Mouse (Mus musculus) heart, postnatal 0 days (tissue): ENCODE measurements around the gene Nkain2. TPM values are rescaled to one million over a fixed set of nuclear protein-coding genes. Genes with fewer than 3 reads are reported as not detected.

ENCODE experiments used
- ATAC-seq: fragments of 200-750 bp; cut with Nextera tagmentation; 2 replicates; pipeline ENCODE4 v1.8.0; 2017; ENCODE audit warnings: low read depth, moderate number of reproducible peaks, moderate library complexity; ENCODE audit not compliant: insufficient read depth
- DNase-seq: peaks from one replicate; pipeline ENCODE4 v3.0.0-alpha.2; 2016; ENCODE audit warnings: low spot score
- H3K27ac ChIP-seq: fragments of 300-500 bp; sonication (generic); 2 replicates; pipeline ENCODE4 v1.5.1; 2014; ENCODE audit warnings: low read depth, mild to moderate bottlenecking
- H3K27me3 ChIP-seq: fragments of 300-500 bp; sonication (generic); 2 replicates; pipeline ENCODE4 v1.6.1; 2014; ENCODE audit warnings: low read length, mixed read lengths; ENCODE audit not compliant: control insufficient read depth, insufficient read depth
- H3K36me3 ChIP-seq: fragments of 300-500 bp; sonication (generic); replicated peaks from 2 replicates; pipeline ENCODE4 v1.6.1; 2014; ENCODE audit warnings: low read length, mixed read lengths; ENCODE audit not compliant: control insufficient read depth, insufficient read depth
- H3K4me1 ChIP-seq: fragments of 300-500 bp; sonication (generic); 2 replicates; pipeline ENCODE4 v1.6.1; 2014; ENCODE audit warnings: antibody characterized with exemption; ENCODE audit not compliant: control insufficient read depth, insufficient read depth
- H3K4me2 ChIP-seq: fragments of 300-500 bp; sonication (generic); 2 replicates; pipeline ENCODE4 v1.6.1; 2014; ENCODE audit warnings: low read depth, mild to moderate bottlenecking, low read length, moderate library complexity
- H3K4me3 ChIP-seq: fragments of 300-500 bp; sonication (generic); 2 replicates; pipeline ENCODE4 v1.5.1; 2014; ENCODE audit warnings: low read depth, low read length
- H3K9ac ChIP-seq: fragments of 300-500 bp; sonication (generic); replicated peaks from 2 replicates; pipeline ENCODE4 v1.6.1; 2014; ENCODE audit warnings: low read depth, low read length, mixed read lengths
- H3K9me3 ChIP-seq: fragments of 300-500 bp; sonication (generic); replicated peaks from 2 replicates; pipeline ENCODE4 v1.6.1; 2016; ENCODE audit warnings: low read length; ENCODE audit not compliant: control insufficient read depth
- CTCF ChIP-seq: IDR thresholded peaks from 2 replicates; pipeline ENCODE4 v1.5.1; 2016; ENCODE audit warnings: antibody characterized with exemption, control low read depth, low read depth
- EP300 ChIP-seq: IDR thresholded peaks from 2 replicates; pipeline ENCODE4 v1.6.1; 2016; ENCODE audit warnings: antibody characterized with exemption, low read depth
- WGBS: fragments of 180-500 bp; shearing (Covaris S2); extraction: QIAGEN DNeasy Blood & Tissue Kit; methylation state at CpG from one replicate; pipeline ENCODE4 v1.1.7; 2014; 5-methylcytosine and 5-hydroxymethylcytosine counted together
- polyA plus RNA-seq: library from polyadenylated mRNA; unstranded; fragments of >200 nt; fragmentation: Nextera tagmentation; extraction: Ambion mirVana; gene quantifications from 2 replicates; pipeline ENCODE4 v1.2.1, GENCODE M21; 2015
- total RNA-seq: library from RNA; depleted of rRNA; stranded (reverse); fragments of >200 nt; gene quantifications from 2 replicates; pipeline ENCODE4 v1.2.3, GENCODE M21; 2014; ENCODE audit warnings: low replicate concordance

Gene Nkain2
- total and polyA plus RNA-seq, 2 experiments from 2014 or later, result 0.29 to 0.95 TPM

- Histone ChIP-seq H3K4me3 (no peak overlapping the region), H3K27me3 (no peaks in the 10 kb centered on the region)
- WGBS, result 32% methylated on average over 2 of the region's 2 CpGs
These were observed 990.8 kb downstream of the Nkain2 start for GRCm38 (mm10) chr10:31899501-31899900.

GRCm38 (mm10) chr10:31873323-31873895 lies 1016.9 kb downstream of the Nkain2 start:
- TF ChIP-seq CTCF (no peak), EP300 (no peak)
- 53% methylated on average over 4 of the region's 4 CpGs for WGBS
- no peak overlapping the region for H3K9ac ChIP-seq
- no peak overlapping the region for H3K4me3 ChIP-seq
- no peak overlapping the region for H3K27ac ChIP-seq
- no peaks in the 10 kb centered on the region for H3K9me3 ChIP-seq
- H3K4me2 ChIP-seq, result no peak overlapping the region
- H3K27me3 ChIP-seq, result no peaks in the 10 kb centered on the region
- H3K36me3 ChIP-seq, result no peaks in the 10 kb centered on the region
- ATAC-seq, result no peak
- no peaks in the 10 kb centered on the region for H3K4me1 ChIP-seq
- no peak for DNase-seq

More at GRCm38 (mm10) chr10:31899501-31899900, 990.8 kb downstream of the Nkain2 start:
- Histone ChIP-seq H3K27ac (no peak overlapping the region), H3K36me3 (no peaks in the 10 kb centered on the region), H3K4me1 (no peaks in the 10 kb centered on the region), H3K9ac (no peak overlapping the region), H3K4me2 (no peak overlapping the region), H3K9me3 (no peaks in the 10 kb centered on the region)
- no peak for TF ChIP-seq CTCF
- ATAC-seq (no peak), DNase-seq (no peak)

- Histone ChIP-seq H3K27ac (no peak overlapping the region), H3K4me3 (no peak overlapping the region), H3K4me2 (no peak overlapping the region), H3K9me3 (no peaks in the 10 kb centered on the region), H3K27me3 (no peaks in the 10 kb centered on the region), H3K9ac (no peak overlapping the region), H3K4me1 (no peaks in the 10 kb centered on the region), H3K36me3 (no peaks in the 10 kb centered on the region)
- no peak for DNase-seq
- TF ChIP-seq CTCF, result no peak
- no peak for TF ChIP-seq EP300
- ATAC-seq, result no peak
- whole genome bisulfite sequencing, result 74% methylated on average over 1 of the region's 1 CpGs
These were observed 1022.0 kb downstream of the Nkain2 start for GRCm38 (mm10) chr10:31868275-31868674.

- ATAC-seq (no peak), DNase-seq (no peak)
- H3K9ac ChIP-seq, result no peak overlapping the region
- H3K4me2 ChIP-seq, result no peak overlapping the region
- H3K4me3 ChIP-seq, result no peak overlapping the region
- H3K4me1 ChIP-seq, result no peaks in the 10 kb centered on the region
- 51% methylated on average over 1 of the region's 1 CpGs for WGBS
- no peak overlapping the region for H3K27ac ChIP-seq
- H3K9me3 ChIP-seq, result no peaks in the 10 kb centered on the region
- TF ChIP-seq CTCF (no peak), EP300 (no peak)
- H3K27me3 ChIP-seq, result no peaks in the 10 kb centered on the region
- no peaks in the 10 kb centered on the region for H3K36me3 ChIP-seq
These were observed 1063.2 kb downstream of the Nkain2 start for GRCm38 (mm10) chr10:31827041-31827440.

- no peaks in the 10 kb centered on the region for H3K27me3 ChIP-seq
- no peaks in the 10 kb centered on the region for H3K36me3 ChIP-seq
- no peak overlapping the region for H3K4me2 ChIP-seq
- no peaks in the 10 kb centered on the region for H3K4me1 ChIP-seq
- H3K27ac ChIP-seq, result no peak overlapping the region
- no peak for ATAC-seq
- no peak overlapping the region for H3K9ac ChIP-seq
- no peak overlapping the region for H3K4me3 ChIP-seq
- WGBS, result 39% methylated on average over 3 of the region's 3 CpGs
- no peaks in the 10 kb centered on the region for H3K9me3 ChIP-seq
- no peak for DNase-seq
- TF ChIP-seq EP300, result no peak
- TF ChIP-seq CTCF, result no peak
These were observed 1077.7 kb downstream of the Nkain2 start for GRCm38 (mm10) chr10:31812543-31812942.

- no peak for TF ChIP-seq EP300
- peak; percentile 95 for TF ChIP-seq CTCF
- Histone ChIP-seq H3K4me2 (no peak overlapping the region), H3K4me1 (no peaks in the 10 kb centered on the region), H3K27ac (no peak overlapping the region), H3K9me3 (no peaks in the 10 kb centered on the region), H3K27me3 (no peaks in the 10 kb centered on the region), H3K9ac (no peak overlapping the region), H3K4me3 (no peak overlapping the region), H3K36me3 (no peaks in the 10 kb centered on the region)
- ATAC-seq (peak; percentile 53; the same call in 1 of the 2 replicates), DNase-seq (peak; percentile 48)
- 14% methylated on average over 5 of the region's 5 CpGs for WGBS
These were observed 1147.7 kb downstream of the Nkain2 start for GRCm38 (mm10) chr10:31742443-31743057.
